Mouse (Mus musculus): ENCODE measurements around the gene Dgki. TPM values are rescaled to one million over a fixed set of nuclear protein-coding genes. Genes with fewer than 3 reads are reported as not detected.

The Dgki gene
- total and polyA plus RNA-seq, 3 experiments = not detected

DNA sequence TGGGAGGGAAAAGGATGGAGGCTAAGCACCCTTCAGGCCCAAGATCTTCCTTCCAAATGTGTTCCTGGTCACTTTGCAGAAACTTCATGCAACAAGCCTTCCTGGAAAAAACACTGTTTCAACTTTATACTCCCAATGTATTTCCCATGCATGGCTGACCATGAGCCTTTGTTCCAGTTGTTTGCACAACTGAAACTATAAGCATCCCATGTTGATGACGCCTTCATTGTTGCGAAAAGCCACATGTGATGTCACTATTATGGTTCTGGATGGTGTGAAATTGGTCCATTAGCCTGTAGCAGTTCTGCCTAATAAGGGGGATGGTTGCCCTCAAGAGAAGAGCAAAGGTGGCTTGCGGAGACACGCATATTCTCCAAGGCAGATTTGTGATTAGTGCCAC, 47.4 kb downstream of the Dgki start:
- Histone ChIP-seq H3K79me2 (ENCODE audit: control insufficient read depth, insufficient read depth, low read length, poor library complexity) (no peaks in the 10 kb centered on the region), H3K27me3 (ENCODE audit: control insufficient read depth in 1 of 2, insufficient read depth in 2 of 2, low read length in 2 of 2) (no peaks in the 10 kb centered on the region), H3K4me3 (ENCODE audit: control insufficient read depth in 1 of 2, insufficient read depth in 1 of 2, low read depth in 2 of 2, low read length in 2 of 2) (no peak overlapping the region), H3K27ac (ENCODE audit: control insufficient read depth, low read depth, low read length) (no peak overlapping the region), H3K9ac (ENCODE audit: control insufficient read depth, low read depth, low read length, poor library complexity, severe bottlenecking) (no peak overlapping the region), H3K36me3 (ENCODE audit: control insufficient read depth in 1 of 2, insufficient read depth in 2 of 2, low read length in 2 of 2) (no peaks in the 10 kb centered on the region), H3K9me3 (replicated peaks; ENCODE audit: insufficient read depth, low read length) (no peaks in the 10 kb centered on the region), H3K4me1 (ENCODE audit: control insufficient read depth in 1 of 2, insufficient read depth in 2 of 2, low read length in 2 of 2) (no peaks in the 10 kb centered on the region)
- TF ChIP-seq ELF1 (IDR thresholded peaks at IDR 0.05; ENCODE audit: low read depth, low read length) (no peak), JUND (IDR thresholded peaks at IDR 0.05; ENCODE audit: low read depth, low read length) (no peak), BHLHE40 (IDR thresholded peaks at IDR 0.05; ENCODE audit: borderline replicate concordance, low read depth, low read length) (no peak), POLR2A (IDR thresholded peaks at IDR 0.05; ENCODE audit: control insufficient read depth in 1 of 2, insufficient read depth in 1 of 2, low read depth in 1 of 2, low read length in 2 of 2, poor library complexity in 1 of 2) (no peak), RCOR1 (IDR thresholded peaks at IDR 0.05; ENCODE audit: low read depth, low read length) (no peak), ZNF384 (IDR thresholded peaks at IDR 0.05; ENCODE audit: low read depth, low read length) (no peak), SMC3 (IDR thresholded peaks at IDR 0.05; ENCODE audit: low read depth, low read length) (no peak), KAT2A (conservative IDR thresholded peaks at IDR 0.05; ENCODE audit: low read depth, low read length) (no peak), SIN3A (IDR thresholded peaks at IDR 0.05; ENCODE audit: low read length) (no peak), ZMIZ1 (IDR thresholded peaks at IDR 0.05; ENCODE audit: low read depth, low read length) (no peak)
- no peak for DNase-seq (ENCODE audit: low read depth, low spot score)

DNA sequence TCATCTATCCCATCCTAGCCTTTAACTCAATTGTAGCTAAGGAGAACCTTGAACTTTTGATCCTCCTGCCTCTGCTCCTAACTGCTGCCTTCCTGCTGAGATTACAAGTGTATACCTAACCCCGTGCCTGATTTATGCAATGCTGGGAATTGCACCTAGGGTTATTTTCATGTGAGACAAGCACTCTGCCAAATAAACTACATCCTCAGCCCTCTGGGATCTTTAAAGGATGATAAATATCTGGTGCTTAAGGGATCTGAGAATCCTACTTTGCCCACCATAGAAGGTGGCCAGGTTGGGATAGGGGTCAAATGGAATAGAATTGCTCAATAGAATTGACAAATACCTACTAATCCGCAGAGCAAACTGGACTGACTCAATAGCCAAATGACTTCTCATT, 49.3 kb downstream of the Dgki start:
- Histone ChIP-seq H3K4me1 (ENCODE audit: control insufficient read depth in 1 of 2, insufficient read depth in 2 of 2, low read length in 2 of 2) (no peaks in the 10 kb centered on the region), H3K27me3 (ENCODE audit: control insufficient read depth in 1 of 2, insufficient read depth in 2 of 2, low read length in 2 of 2) (no peaks in the 10 kb centered on the region), H3K4me3 (ENCODE audit: control insufficient read depth in 1 of 2, insufficient read depth in 1 of 2, low read depth in 2 of 2, low read length in 2 of 2) (no peak overlapping the region), H3K79me2 (ENCODE audit: control insufficient read depth, insufficient read depth, low read length, poor library complexity) (no peaks in the 10 kb centered on the region), H3K9ac (ENCODE audit: control insufficient read depth, low read depth, low read length, poor library complexity, severe bottlenecking) (no peak overlapping the region), H3K9me3 (replicated peaks; ENCODE audit: insufficient read depth, low read length) (no peaks in the 10 kb centered on the region), H3K36me3 (ENCODE audit: control insufficient read depth in 1 of 2, insufficient read depth in 2 of 2, low read length in 2 of 2) (no peaks in the 10 kb centered on the region), H3K27ac (ENCODE audit: control insufficient read depth, low read depth, low read length) (no peak overlapping the region)
- no peak for DNase-seq (ENCODE audit: low read depth, low spot score)
- TF ChIP-seq MYC (IDR thresholded peaks at IDR 0.05; ENCODE audit: low read depth, low read length) (no peak), JUND (IDR thresholded peaks at IDR 0.05; ENCODE audit: low read depth, low read length) (no peak), NELFE (IDR thresholded peaks at IDR 0.05; ENCODE audit: low read depth, low read length) (no peak)

DNA sequence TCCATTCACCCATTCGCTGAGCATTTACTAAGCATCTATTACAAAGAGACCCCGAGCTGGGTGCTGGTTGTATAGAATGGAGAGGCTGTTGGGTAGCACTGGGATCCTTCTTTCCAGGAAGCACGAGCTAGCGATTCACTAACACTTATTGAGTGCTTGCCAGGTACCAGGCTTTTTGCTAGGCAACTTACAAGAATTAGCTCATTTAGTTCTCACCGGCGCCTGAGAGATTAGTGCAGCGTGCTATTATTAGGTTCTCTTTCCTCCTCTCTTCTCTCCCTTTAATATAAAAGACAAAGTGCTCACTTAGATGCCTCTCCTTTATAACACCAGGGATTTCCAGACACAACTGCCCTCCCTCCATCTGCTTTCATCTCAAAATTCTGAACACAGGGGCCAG, 54.2 kb downstream of the Dgki start:
- DNase-seq (ENCODE audit: low read depth, low spot score) = no peak
- Histone ChIP-seq H3K36me3 (ENCODE audit: control insufficient read depth in 1 of 2, insufficient read depth in 2 of 2, low read length in 2 of 2) (no peaks in the 10 kb centered on the region), H3K9me3 (replicated peaks; ENCODE audit: insufficient read depth, low read length) (no peaks in the 10 kb centered on the region), H3K27me3 (ENCODE audit: control insufficient read depth in 1 of 2, insufficient read depth in 2 of 2, low read length in 2 of 2) (no peaks in the 10 kb centered on the region), H3K27ac (ENCODE audit: control insufficient read depth, low read depth, low read length) (no peak overlapping the region), H3K4me1 (ENCODE audit: control insufficient read depth in 1 of 2, insufficient read depth in 2 of 2, low read length in 2 of 2) (no peaks in the 10 kb centered on the region), H3K79me2 (ENCODE audit: control insufficient read depth, insufficient read depth, low read length, poor library complexity) (no peaks in the 10 kb centered on the region), H3K4me3 (ENCODE audit: control insufficient read depth in 1 of 2, insufficient read depth in 1 of 2, low read depth in 2 of 2, low read length in 2 of 2) (no peak overlapping the region), H3K9ac (ENCODE audit: control insufficient read depth, low read depth, low read length, poor library complexity, severe bottlenecking) (no peak overlapping the region)
- TF ChIP-seq BHLHE40 (IDR thresholded peaks at IDR 0.05; ENCODE audit: borderline replicate concordance, low read depth, low read length) = no peak
- no peak for TF ChIP-seq CTCF (IDR thresholded peaks at IDR 0.05 in 2 of 3, conservative IDR thresholded peaks at IDR 0.05 in 1 of 3; ENCODE audit: control insufficient read depth in 1 of 3, insufficient read depth in 1 of 3, low read depth in 2 of 3, low read length in 3 of 3, poor library complexity in 1 of 3, severe bottlenecking in 1 of 3)
- TF ChIP-seq EP300 (IDR thresholded peaks at IDR 0.05; ENCODE audit: low read depth in 1 of 2, low read length in 2 of 2) = no peak
- no peak for TF ChIP-seq ZC3H11A (IDR thresholded peaks at IDR 0.05; ENCODE audit: low read depth, low read length)
- TF ChIP-seq CHD2 (IDR thresholded peaks at IDR 0.05; ENCODE audit: low read length) = no peak
- no peak for TF ChIP-seq UBTF (IDR thresholded peaks at IDR 0.05; ENCODE audit: borderline replicate concordance, insufficient read depth, low read depth, low read length)
- TF ChIP-seq USF1 (IDR thresholded peaks at IDR 0.05; ENCODE audit: low read depth, low read length) = no peak
- no peak for TF ChIP-seq MAX (IDR thresholded peaks at IDR 0.05; ENCODE audit: low read length)
- no peak for TF ChIP-seq ZKSCAN1 (IDR thresholded peaks at IDR 0.05; ENCODE audit: low read depth, low read length)
- no peak for TF ChIP-seq ZMIZ1 (IDR thresholded peaks at IDR 0.05; ENCODE audit: low read depth, low read length)
- no peak for TF ChIP-seq TAL1 (IDR thresholded peaks at IDR 0.05; ENCODE audit: low read length)
- no peak for TF ChIP-seq TBP (IDR thresholded peaks at IDR 0.05; ENCODE audit: low read depth, low read length)
- no peak for TF ChIP-seq MYB (IDR thresholded peaks at IDR 0.05; ENCODE audit: low read depth, low read length)
- TF ChIP-seq RCOR1 (IDR thresholded peaks at IDR 0.05; ENCODE audit: low read depth, low read length) = no peak
- TF ChIP-seq MYC (IDR thresholded peaks at IDR 0.05; ENCODE audit: low read depth, low read length) = no peak
- TF ChIP-seq GABPA (IDR thresholded peaks at IDR 0.05; ENCODE audit: low read depth, low read length) = no peak
- no peak for TF ChIP-seq GATA1 (IDR thresholded peaks at IDR 0.05; ENCODE audit: low read depth, low read length)
